Mouse (Mus musculus): ENCODE measurements around the gene Cyp4x1. TPM values are rescaled to one million over a fixed set of nuclear protein-coding genes. Genes with fewer than 3 reads are reported as not detected.

Cyp4x1 gene
- polyA plus RNA-seq, 1 experiment from 2014 or later: 0.41 TPM

DNA sequence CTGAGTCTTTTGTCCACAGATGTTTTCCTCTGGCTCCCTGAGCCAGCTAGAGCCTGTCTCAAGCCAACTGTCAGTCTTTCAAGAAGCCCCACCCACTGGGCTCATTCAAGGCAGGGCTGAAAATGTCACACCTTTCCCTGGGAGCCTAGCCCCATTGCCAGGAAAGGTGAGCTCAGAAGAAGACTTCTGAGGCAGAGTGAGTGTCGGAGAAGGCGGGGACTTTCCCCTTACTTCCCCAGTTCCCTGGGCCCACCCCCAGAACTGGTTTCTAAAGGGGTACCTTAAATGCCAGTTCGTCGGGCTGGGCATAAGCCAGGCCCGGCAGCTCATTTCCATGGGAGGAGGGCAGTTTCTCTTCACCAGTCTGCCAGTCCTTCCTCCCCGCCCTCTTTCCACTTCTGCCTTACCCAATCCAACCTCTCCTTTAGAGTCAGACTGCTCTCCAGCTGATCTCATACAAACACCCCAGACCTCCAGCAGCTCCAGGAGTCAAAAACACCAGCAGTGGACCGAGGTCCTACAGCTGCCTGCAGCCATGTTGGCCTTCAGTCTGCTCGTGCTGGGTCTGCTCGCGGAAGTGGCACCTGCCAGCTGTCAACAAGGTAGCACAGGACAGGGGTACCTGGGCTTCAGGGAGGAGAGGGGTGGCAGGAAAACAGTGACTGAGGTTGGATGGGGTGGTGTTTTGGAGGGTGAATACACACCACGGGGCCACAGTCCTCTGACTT is 45.3 kb downstream of the Cyp4x1 start, which contains the start of gene Pdzk1ip1:
TSS of gene Pdzk1ip1 (plus strand) at position 98 of the 728 bp plus-strand sequence.
- Histone ChIP-seq H3K4me1 (no peaks in the 10 kb centered on the region), H3K36me3 (no peaks in the 10 kb centered on the region), H3K9ac (no peak within 1 kb of the TSS; the same call in 1 of the 2 replicates), H3K9me3 (no peaks in the 10 kb centered on the region), H3K4me3 (replicated peaks) (peak within 1 kb of the TSS; percentile 28), H3K27me3 (replicated peaks) (0 out of 2 replicates have a peak, but pooled peaks cover 3% of the 10 kb centered on the region), H3K27ac (peak within 1 kb of the TSS; percentile 55), H3K4me2 (peak within 1 kb of the TSS; percentile 46)
- peak; percentile 67 for ATAC-seq (ENCODE audit: insufficient read depth, low FRiP score, low read depth)
- WGBS: 16% methylated on average over 11 of the region's 11 CpGs

- 0 out of 2 replicates have a peak, but pooled peaks cover 3% of the 10 kb centered on the region for H3K27me3 ChIP-seq (replicated peaks)
- no peaks in the 10 kb centered on the region for H3K4me1 ChIP-seq
- no peak overlapping the region for H3K27ac ChIP-seq
- H3K9me3 ChIP-seq: no peaks in the 10 kb centered on the region
- H3K36me3 ChIP-seq: no peaks in the 10 kb centered on the region
- no peak overlapping the region for H3K4me3 ChIP-seq (replicated peaks)
- whole genome bisulfite sequencing: 44% methylated on average over 3 of the region's 3 CpGs
- no peak for ATAC-seq (ENCODE audit: insufficient read depth, low FRiP score, low read depth)
- H3K4me2 ChIP-seq: no peak overlapping the region
- H3K9ac ChIP-seq: no peak overlapping the region
Observed at GRCm38 (mm10) chr4:115086763-115087415, 47.2 kb downstream of the Cyp4x1 start.

GRCm38 (mm10) chr4:115086257-115086656 is 47.8 kb downstream of the Cyp4x1 start:
- 0 out of 2 replicates have a peak, but pooled peaks cover 3% of the 10 kb centered on the region for H3K27me3 ChIP-seq (replicated peaks)
- no peak overlapping the region for H3K27ac ChIP-seq
- H3K9me3 ChIP-seq: no peaks in the 10 kb centered on the region
- 50% methylated on average over 4 of the region's 4 CpGs for WGBS
- no peak for ATAC-seq (ENCODE audit: insufficient read depth, low FRiP score, low read depth)
- H3K9ac ChIP-seq: no peak overlapping the region
- no peaks in the 10 kb centered on the region for H3K4me1 ChIP-seq
- no peak overlapping the region for H3K4me2 ChIP-seq
- H3K4me3 ChIP-seq (replicated peaks): no peak overlapping the region
- no peaks in the 10 kb centered on the region for H3K36me3 ChIP-seq

GRCm38 (mm10) chr4:115085522-115086095 is 48.5 kb downstream of the Cyp4x1 start:
- Histone ChIP-seq H3K4me1 (no peaks in the 10 kb centered on the region), H3K9me3 (no peaks in the 10 kb centered on the region), H3K4me3 (replicated peaks) (no peak overlapping the region), H3K36me3 (no peaks in the 10 kb centered on the region), H3K4me2 (no peak overlapping the region), H3K9ac (no peak overlapping the region), H3K27me3 (replicated peaks) (0 out of 2 replicates have a peak, but pooled peaks cover 3% of the 10 kb centered on the region), H3K27ac (no peak overlapping the region)
- 18% methylated on average over 6 of the region's 6 CpGs for WGBS
- ATAC-seq (ENCODE audit: insufficient read depth, low FRiP score, low read depth): 0 out of 2 replicates have a peak, but pooled peaks have one; percentile 4

DNA sequence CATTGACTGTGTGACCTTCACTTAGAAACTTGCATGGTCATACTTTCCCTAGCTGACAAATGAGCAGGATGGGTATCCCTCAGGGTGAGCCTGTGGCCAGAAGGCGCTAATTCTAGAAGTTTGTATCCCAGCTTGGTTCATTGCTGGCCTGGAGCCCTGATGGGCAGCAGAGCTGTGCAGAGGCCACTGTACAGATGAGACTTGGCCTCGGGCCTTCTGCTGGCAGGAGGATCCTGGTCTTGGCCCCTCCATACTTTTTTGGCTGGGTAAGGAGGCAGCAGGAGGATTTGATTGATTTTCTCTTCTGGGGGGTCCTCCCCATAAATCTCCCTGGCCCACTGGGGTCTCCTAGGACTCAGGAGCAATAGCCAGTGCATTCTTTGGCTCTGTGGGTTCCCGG is 51.0 kb downstream of the Cyp4x1 start:
- H3K4me2 ChIP-seq: no peak overlapping the region
- no peak overlapping the region for H3K27ac ChIP-seq
- 0 out of 2 replicates have a peak, but pooled peaks cover 3% of the 10 kb centered on the region for H3K27me3 ChIP-seq (replicated peaks)
- H3K4me1 ChIP-seq: 0 out of 2 replicates have a peak, but pooled peaks cover 2% of the 10 kb centered on the region
- no peak overlapping the region for H3K4me3 ChIP-seq (replicated peaks)
- no peak for ATAC-seq (ENCODE audit: insufficient read depth, low FRiP score, low read depth)
- H3K9me3 ChIP-seq: no peaks in the 10 kb centered on the region
- 80% methylated on average over 3 of the region's 3 CpGs for WGBS
- H3K9ac ChIP-seq: no peak overlapping the region
- no peaks in the 10 kb centered on the region for H3K36me3 ChIP-seq

- H3K4me3 ChIP-seq (replicated peaks): no peak overlapping the region
Observed at GRCm38 (mm10) chr4:115079821-115080349, 54.2 kb downstream of the Cyp4x1 start.

DNA sequence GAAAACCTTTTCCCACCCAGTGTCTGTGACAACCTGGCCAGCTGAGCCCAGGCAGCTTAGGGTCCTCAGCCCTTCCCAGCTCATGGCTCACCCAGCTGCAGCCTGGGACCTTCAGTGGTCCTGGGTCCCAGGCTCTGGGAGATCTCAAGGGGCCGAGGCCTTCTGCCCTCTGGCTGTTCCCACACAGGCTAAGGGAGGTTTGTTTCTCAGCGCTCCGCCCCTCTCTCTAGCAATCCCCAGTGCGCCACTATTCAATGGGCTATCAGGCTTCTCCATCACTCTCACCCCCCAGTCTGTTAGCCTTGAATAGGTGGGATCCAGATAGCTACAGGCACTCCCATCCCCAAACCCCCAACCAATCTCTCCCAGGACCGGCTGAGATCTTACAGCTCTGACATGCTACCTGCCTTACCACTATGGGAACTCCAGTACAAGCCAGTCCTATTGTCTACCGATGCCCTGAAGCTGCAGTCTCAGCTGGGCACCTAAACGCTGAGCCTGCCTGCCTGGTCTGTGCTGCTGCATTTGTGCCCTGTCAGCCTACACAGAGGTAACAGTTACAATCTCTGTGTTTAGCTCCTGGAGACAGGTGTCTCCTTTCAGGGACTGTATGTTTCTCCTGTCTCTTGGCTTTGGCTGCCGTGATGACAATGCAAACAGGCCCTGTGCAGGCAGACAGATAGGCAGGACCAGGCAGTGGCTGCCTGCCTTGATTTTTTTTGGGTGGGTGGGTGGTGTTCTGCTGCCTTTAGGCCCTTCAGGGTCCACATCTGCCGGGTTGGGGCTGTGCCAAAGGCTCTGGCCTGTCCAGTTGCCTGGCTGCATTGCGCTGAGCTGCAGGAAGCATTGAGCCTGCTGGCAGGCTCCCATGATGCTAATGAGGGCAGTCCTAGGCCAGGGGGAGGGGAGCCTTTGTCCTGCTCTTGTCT is 54.9 kb downstream of the Cyp4x1 start:
- WGBS: 33% methylated on average over 10 of the region's 10 CpGs
- H3K9ac ChIP-seq: no peak overlapping the region
- 0 out of 2 replicates have a peak, but pooled peaks cover 2% of the 10 kb centered on the region for H3K4me1 ChIP-seq
- no peak overlapping the region for H3K4me3 ChIP-seq (replicated peaks)
- 0 out of 2 replicates have a peak overlapping the region, but pooled peaks have one; percentile 19 for H3K27ac ChIP-seq
- peak; percentile 65 for ATAC-seq (ENCODE audit: insufficient read depth, low FRiP score, low read depth)
- H3K4me2 ChIP-seq: no peak overlapping the region
- no peaks in the 10 kb centered on the region for H3K36me3 ChIP-seq
- no peaks in the 10 kb centered on the region for H3K27me3 ChIP-seq (replicated peaks)
- no peaks in the 10 kb centered on the region for H3K9me3 ChIP-seq

More at GRCm38 (mm10) chr4:115079821-115080349, 54.2 kb downstream of the Cyp4x1 start:
- 37% methylated on average over 5 of the region's 5 CpGs for WGBS
- ATAC-seq (ENCODE audit: insufficient read depth, low FRiP score, low read depth): peak; percentile 20; the same call in 1 of the 2 replicates
- Histone ChIP-seq H3K27me3 (replicated peaks) (no peaks in the 10 kb centered on the region), H3K4me1 (0 out of 2 replicates have a peak, but pooled peaks cover 2% of the 10 kb centered on the region), H3K9me3 (no peaks in the 10 kb centered on the region), H3K36me3 (no peaks in the 10 kb centered on the region), H3K4me2 (no peak overlapping the region), H3K27ac (no peak overlapping the region), H3K9ac (no peak overlapping the region)

- no peak overlapping the region for H3K9ac ChIP-seq
- no peaks in the 10 kb centered on the region for H3K9me3 ChIP-seq
- H3K27me3 ChIP-seq (replicated peaks): peaks cover 5% of the 10 kb centered on the region; the same call in 1 of the 2 replicates
- ATAC-seq (ENCODE audit: insufficient read depth, low FRiP score, low read depth): no peak
- H3K4me1 ChIP-seq: 0 out of 2 replicates have a peak, but pooled peaks cover 2% of the 10 kb centered on the region
- no peak overlapping the region for H3K4me2 ChIP-seq
- H3K36me3 ChIP-seq: no peaks in the 10 kb centered on the region
- WGBS: 49% methylated on average over 3 of the region's 3 CpGs
- H3K27ac ChIP-seq: no peak overlapping the region
- no peak overlapping the region for H3K4me3 ChIP-seq (replicated peaks)
Observed at GRCm38 (mm10) chr4:115075204-115075915, 58.7 kb downstream of the Cyp4x1 start.

- ATAC-seq (ENCODE audit: insufficient read depth, low FRiP score, low read depth): no peak
- Histone ChIP-seq H3K4me2 (no peak overlapping the region), H3K36me3 (no peaks in the 10 kb centered on the region), H3K27me3 (replicated peaks) (peaks cover 5% of the 10 kb centered on the region; the same call in 1 of the 2 replicates), H3K27ac (no peak overlapping the region), H3K4me1 (0 out of 2 replicates have a peak, but pooled peaks cover 2% of the 10 kb centered on the region), H3K4me3 (replicated peaks) (no peak overlapping the region), H3K9ac (no peak overlapping the region), H3K9me3 (no peaks in the 10 kb centered on the region)
- WGBS: 88% methylated on average over 1 of the region's 1 CpGs
Observed at GRCm38 (mm10) chr4:115074789-115075188, 59.3 kb downstream of the Cyp4x1 start.

DNA sequence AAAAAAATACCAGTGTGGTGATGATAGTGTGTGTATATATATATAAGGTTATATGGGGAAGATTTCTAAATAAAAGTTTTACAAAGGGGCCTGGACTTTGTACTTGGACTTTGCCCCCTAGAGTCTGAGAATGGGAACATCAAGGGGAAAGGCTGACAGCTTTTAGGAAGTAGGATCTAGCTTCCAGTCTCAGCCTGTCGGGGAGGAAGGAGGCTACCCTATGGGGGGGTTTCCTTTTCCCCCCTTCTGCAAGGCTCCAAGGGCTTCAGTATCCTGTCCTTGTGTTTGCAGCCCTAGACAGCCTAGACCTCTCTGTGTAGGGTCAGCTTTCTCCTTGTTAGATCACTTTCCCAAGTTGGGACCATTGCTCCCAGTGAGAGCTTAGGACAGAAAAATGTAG is 62.4 kb downstream of the Cyp4x1 start:
- Histone ChIP-seq H3K4me1 (no peaks in the 10 kb centered on the region), H3K36me3 (no peaks in the 10 kb centered on the region), H3K27ac (no peak overlapping the region), H3K27me3 (replicated peaks) (peaks cover 8% of the 10 kb centered on the region; the same call in 1 of the 2 replicates), H3K4me3 (replicated peaks) (no peak overlapping the region), H3K4me2 (no peak overlapping the region), H3K9me3 (no peaks in the 10 kb centered on the region), H3K9ac (no peak overlapping the region)
- WGBS: 13% methylated on average over 1 of the region's 1 CpGs
- no peak for ATAC-seq (ENCODE audit: insufficient read depth, low FRiP score, low read depth)

Data from stomach, embryonic 15.5 days (tissue).